Mouse (Mus musculus): ENCODE measurements at regions not wholly inside any gene's neighbourhood (a gene's known extent, or its start where the extent isn't known, plus 50 kb on each side); places are given as distances from the start of the nearest gene placed in this dataset.

- Histone ChIP-seq H3K27me3 (ENCODE audit: control insufficient read depth, insufficient read depth, low read length) (no peaks in the 10 kb centered on the region), H3K4me1 (ENCODE audit: control insufficient read depth, insufficient read depth, insufficient read length, low read length) (peaks cover 7% of the 10 kb centered on the region), H3K27ac (ENCODE audit: insufficient read depth, low read depth, low read length) (no peak overlapping the region), H3K36me3 (ENCODE audit: control insufficient read depth, insufficient read depth, low read length) (no peaks in the 10 kb centered on the region), H3K4me3 (ENCODE audit: low read depth, low read length) (no peak overlapping the region)
- TF ChIP-seq POLR2A (IDR thresholded peaks at IDR 0.05; ENCODE audit: low read depth, low read length): no peak
- no peak for TF ChIP-seq CTCF (IDR thresholded peaks at IDR 0.05; ENCODE audit: extremely low read depth, insufficient read length, insufficient replicate concordance, low read depth, low read length)
- WGBS: 19% methylated on average over 1 of the region's 1 CpGs
Measured at GRCm38 (mm10) chr7:84747847-84748246, 58.1 kb upstream of the Zfand6 start.

- Histone ChIP-seq H3K27me3 (ENCODE audit: control insufficient read depth, insufficient read depth, low read length) (no peaks in the 10 kb centered on the region), H3K4me3 (ENCODE audit: low read depth, low read length) (no peak overlapping the region), H3K36me3 (ENCODE audit: control insufficient read depth, insufficient read depth, low read length) (no peaks in the 10 kb centered on the region), H3K27ac (ENCODE audit: insufficient read depth, low read depth, low read length) (no peak overlapping the region), H3K4me1 (ENCODE audit: control insufficient read depth, insufficient read depth, insufficient read length, low read length) (peaks cover 5% of the 10 kb centered on the region)
- WGBS: 89% methylated on average over 5 of the region's 5 CpGs
- TF ChIP-seq POLR2A (IDR thresholded peaks at IDR 0.05; ENCODE audit: low read depth, low read length) (no peak), CTCF (IDR thresholded peaks at IDR 0.05; ENCODE audit: extremely low read depth, insufficient read length, insufficient replicate concordance, low read depth, low read length) (no peak)
Measured at GRCm38 (mm10) chr7:84744321-84745070, 54.7 kb upstream of the Zfand6 start.

- 5% methylated on average over 2 of the region's 2 CpGs for WGBS
- H3K27me3 ChIP-seq (ENCODE audit: control insufficient read depth, insufficient read depth, low read length): no peaks in the 10 kb centered on the region
- TF ChIP-seq POLR2A (IDR thresholded peaks at IDR 0.05; ENCODE audit: low read depth, low read length): no peak
- no peak for TF ChIP-seq CTCF (IDR thresholded peaks at IDR 0.05; ENCODE audit: extremely low read depth, insufficient read length, insufficient replicate concordance, low read depth, low read length)
- H3K4me1 ChIP-seq (ENCODE audit: control insufficient read depth, insufficient read depth, insufficient read length, low read length): no peaks in the 10 kb centered on the region
- H3K27ac ChIP-seq (ENCODE audit: insufficient read depth, low read depth, low read length): no peak overlapping the region
- no peak overlapping the region for H3K4me3 ChIP-seq (ENCODE audit: low read depth, low read length)
- H3K36me3 ChIP-seq (ENCODE audit: control insufficient read depth, insufficient read depth, low read length): no peaks in the 10 kb centered on the region
Measured at GRCm38 (mm10) chr7:84739965-84740390, 50.2 kb upstream of the Zfand6 start.

Measured in small intestine, adult 2 months (tissue).